Mouse (Mus musculus) WW6 (cell line): ENCODE measurements at regions not wholly inside any gene's neighbourhood (a gene's known extent, or its start where the extent isn't known, plus 50 kb on each side); places are given as distances from the start of the nearest gene placed in this dataset.

ENCODE experiments used
- DNase-seq: peaks from one replicate; pipeline ENCODE4 v3.0.0-alpha.2; 2013; ENCODE audit warnings: low read depth, low spot score

- no peak for DNase-seq
These were observed 233.4 kb downstream of the Cryba4 start for GRCm38 (mm10) chr5:112018925-112019324.

- DNase-seq: no peak
These were observed 231.4 kb downstream of the Cryba4 start for GRCm38 (mm10) chr5:112020882-112021281.

- DNase-seq: no peak
These were observed 222.4 kb downstream of the Cryba4 start for GRCm38 (mm10) chr5:112029955-112030354.

GRCm38 (mm10) chr5:112032036-112032435 lies 220.3 kb downstream of the Cryba4 start:
- DNase-seq: no peak

- no peak for DNase-seq
These were observed 216.9 kb downstream of the Cryba4 start for GRCm38 (mm10) chr5:112035426-112035825.

GRCm38 (mm10) chr5:112037080-112037479 lies 215.2 kb downstream of the Cryba4 start:
- no peak for DNase-seq

- no peak for DNase-seq
These were observed 212.5 kb downstream of the Cryba4 start for GRCm38 (mm10) chr5:112039645-112040372.

GRCm38 (mm10) chr5:112040678-112041077 lies 211.6 kb downstream of the Cryba4 start:
- DNase-seq: no peak

- no peak for DNase-seq
These were observed 211.0 kb downstream of the Cryba4 start for GRCm38 (mm10) chr5:112041285-112041684.

- DNase-seq: no peak
These were observed 210.1 kb downstream of the Cryba4 start for GRCm38 (mm10) chr5:112042236-112042635.

GRCm38 (mm10) chr5:112050046-112050782 lies 202.1 kb downstream of the Cryba4 start:
- DNase-seq: no peak

GRCm38 (mm10) chr5:112050906-112051305 lies 201.4 kb downstream of the Cryba4 start:
- DNase-seq: no peak

- DNase-seq: no peak
These were observed 200.5 kb downstream of the Cryba4 start for GRCm38 (mm10) chr5:112051786-112052185.

GRCm38 (mm10) chr5:112053600-112054155 lies 198.6 kb downstream of the Cryba4 start:
- DNase-seq: no peak

- no peak for DNase-seq
These were observed 197.3 kb downstream of the Cryba4 start for GRCm38 (mm10) chr5:112055018-112055417.

- no peak for DNase-seq
These were observed 182.4 kb downstream of the Cryba4 start for GRCm38 (mm10) chr5:112069917-112070316.

GRCm38 (mm10) chr5:112072456-112072855 lies 179.9 kb downstream of the Cryba4 start:
- no peak for DNase-seq

GRCm38 (mm10) chr5:112077097-112077496 lies 175.2 kb downstream of the Cryba4 start:
- DNase-seq: no peak

GRCm38 (mm10) chr5:112077840-112078600 lies 174.3 kb downstream of the Cryba4 start:
- peak; percentile 61 for DNase-seq

- DNase-seq: no peak
These were observed 171.3 kb downstream of the Cryba4 start for GRCm38 (mm10) chr5:112081006-112081405.

GRCm38 (mm10) chr5:112091867-112092535 lies 160.3 kb downstream of the Cryba4 start:
- no peak for DNase-seq
